Mouse (Mus musculus): ENCODE data around the gene Tmem50b. TPM values are rescaled to one million over a fixed set of nuclear protein-coding genes. Genes with fewer than 3 reads are reported as not detected.

Gene Tmem50b
- 51.3 and 70.5 TPM in 2 replicates for polyA plus RNA-seq (2012; rRNA removed; ENCODE audit: low replicate concordance)

GRCm38 (mm10) chr16:91597672-91598010 lies at the start of gene Tmem50b:
Gene Tmem50b (minus strand): TSS chr16:91597800.

DNA sequence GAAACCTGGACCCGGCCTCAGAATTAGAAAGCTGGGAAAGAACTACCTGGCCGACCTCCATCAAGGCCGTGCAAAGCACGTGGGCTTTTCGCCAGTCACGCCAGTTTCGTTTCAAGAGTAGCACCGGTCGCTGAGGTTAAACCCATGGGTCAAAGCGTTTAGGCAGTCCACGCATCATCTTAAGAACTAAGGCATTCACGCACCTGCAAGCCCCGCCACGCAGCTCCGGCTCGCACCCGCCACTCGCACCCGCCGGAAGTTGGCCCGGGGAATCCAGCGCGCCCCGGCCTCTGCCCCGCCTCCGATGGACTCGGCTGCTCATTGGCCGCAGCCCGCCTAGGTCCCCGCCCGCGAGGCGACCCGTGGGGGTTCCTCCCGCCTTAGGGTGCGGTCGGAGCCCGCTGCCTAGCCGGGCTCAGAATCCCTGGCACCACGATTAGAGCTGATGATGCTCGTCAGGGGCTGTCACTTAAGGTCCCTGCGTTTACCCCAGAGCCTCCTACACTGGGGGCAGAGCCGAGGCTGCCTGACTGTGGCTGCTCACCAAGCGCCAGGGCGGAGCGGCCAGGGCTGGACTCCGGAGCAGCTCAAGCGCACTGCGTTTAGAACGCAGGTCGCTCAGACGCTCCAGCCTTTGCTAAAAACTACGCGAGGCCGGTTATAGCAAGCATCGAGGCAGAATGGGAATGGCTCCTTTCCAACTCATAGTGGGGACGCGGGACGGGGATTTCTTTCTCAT lies 49.2 kb upstream of the Tmem50b start, which contains the start of gene Gart:
TSS of gene Gart (minus strand) at position 272 of the 739 bp plus-strand sequence.

GRCm38 (mm10) chr16:91618511-91619501 lies 21.2 kb upstream of the Tmem50b start, which contains the start of gene Dnajc28:
Gene Dnajc28 (minus strand): TSS chr16:91619026.

GRCm38 (mm10) chr16:91546836-91547741 lies 50.5 kb downstream of the Tmem50b start, which contains the start of gene Ifngr2:
Gene Ifngr2 (plus strand): TSS chr16:91547072.

Other genes with a start within 250 kb of the Tmem50b start
- gene Ifnar2, start 225.0 kb downstream of the Tmem50b start, polyA plus RNA-seq (2012; rRNA removed; ENCODE audit: low replicate concordance) = 92.6 and 143 TPM in 2 replicates
- not detected in 2 replicates for gene Gm21970, start 206.1 kb downstream of the Tmem50b start, polyA plus RNA-seq (2012; rRNA removed; ENCODE audit: low replicate concordance)
- 42.5 and 58.3 TPM in 2 replicates for gene Il10rb, start 191.6 kb downstream of the Tmem50b start, polyA plus RNA-seq (2012; rRNA removed; ENCODE audit: low replicate concordance)
- 33.9 and 38.6 TPM in 2 replicates for gene Ifnar1, start 112.6 kb downstream of the Tmem50b start, polyA plus RNA-seq (2012; rRNA removed; ENCODE audit: low replicate concordance)
- gene Ifngr2, start 50.7 kb downstream of the Tmem50b start, polyA plus RNA-seq (2012; rRNA removed; ENCODE audit: low replicate concordance) = 30.0 and 31.0 TPM in 2 replicates
- gene Dnajc28, start 21.2 kb upstream of the Tmem50b start, polyA plus RNA-seq (2012; rRNA removed; ENCODE audit: low replicate concordance) = 2.6 and 3.0 TPM in 2 replicates
- gene Gart, start 49.2 kb upstream of the Tmem50b start, polyA plus RNA-seq (2012; rRNA removed; ENCODE audit: low replicate concordance) = 27.3 and 52.4 TPM in 2 replicates
- 133 and 191 TPM in 2 replicates for gene Son, start 49.7 kb upstream of the Tmem50b start, polyA plus RNA-seq (2012; rRNA removed; ENCODE audit: low replicate concordance)
- 4.7 and 9.0 TPM in 2 replicates for gene Donson, start 91.0 kb upstream of the Tmem50b start, polyA plus RNA-seq (2012; rRNA removed; ENCODE audit: low replicate concordance)
- gene Cryzl1, start 131.2 kb upstream of the Tmem50b start, polyA plus RNA-seq (2012; rRNA removed; ENCODE audit: low replicate concordance) = 31.1 and 37.4 TPM in 2 replicates
- 51.2 and 52.6 TPM in 2 replicates for gene Itsn1, start 131.5 kb upstream of the Tmem50b start, polyA plus RNA-seq (2012; rRNA removed; ENCODE audit: low replicate concordance)